Mouse (Mus musculus) megakaryocyte progenitor cell, adult 5-6 weeks (primary cell): ENCODE measurements at regions not wholly inside any gene's neighbourhood (a gene's known extent, or its start where the extent isn't known, plus 50 kb on each side); places are given as distances from the start of the nearest gene placed in this dataset.

Source experiments
- ATAC-seq: replicated peaks from 2 replicates; pipeline ENCODE4 v1.8.0; 2016; ENCODE audit warnings: mild to moderate bottlenecking, moderate TSS enrichment, inconsistent platforms; ENCODE audit not compliant: poor library complexity

GRCm38 (mm10) chr8:92133484-92134406 lies 223.7 kb upstream of the Irx5 start:
- ATAC-seq: no peak

GRCm38 (mm10) chr8:92132949-92133348 lies 224.5 kb upstream of the Irx5 start:
- no peak for ATAC-seq

GRCm38 (mm10) chr8:92132526-92132925 lies 224.9 kb upstream of the Irx5 start:
- ATAC-seq: no peak

GRCm38 (mm10) chr8:92130025-92130557 lies 227.3 kb upstream of the Irx5 start:
- ATAC-seq: no peak

- no peak for ATAC-seq
Measured at GRCm38 (mm10) chr8:92129241-92130015, 228.0 kb upstream of the Irx5 start.

- ATAC-seq: no peak
Measured at GRCm38 (mm10) chr8:92125631-92126030, 231.8 kb upstream of the Irx5 start.

GRCm38 (mm10) chr8:92121296-92121695 lies 236.1 kb upstream of the Irx5 start:
- ATAC-seq: peak; percentile 65

- no peak for ATAC-seq
Measured at GRCm38 (mm10) chr8:92115479-92116267, 241.8 kb upstream of the Irx5 start.

GRCm38 (mm10) chr8:92114311-92115275 lies 242.8 kb upstream of the Irx5 start:
- ATAC-seq: no peak

- ATAC-seq: no peak
Measured at GRCm38 (mm10) chr8:92113901-92114300, 243.5 kb upstream of the Irx5 start.

GRCm38 (mm10) chr8:92113386-92113785 lies 244.0 kb upstream of the Irx5 start:
- no peak for ATAC-seq

- no peak for ATAC-seq
Measured at GRCm38 (mm10) chr8:92104561-92104960, 252.9 kb upstream of the Irx5 start.

- ATAC-seq: no peak
Measured at GRCm38 (mm10) chr8:92102521-92102920, 254.9 kb upstream of the Irx5 start.

- ATAC-seq: no peak
Measured at GRCm38 (mm10) chr8:92095276-92095675, 262.1 kb upstream of the Irx5 start.

GRCm38 (mm10) chr8:92084124-92084523 lies 273.3 kb upstream of the Irx5 start:
- ATAC-seq: no peak

- no peak for ATAC-seq
Measured at GRCm38 (mm10) chr8:92081900-92082299, 275.5 kb upstream of the Irx5 start.

- no peak for ATAC-seq
Measured at GRCm38 (mm10) chr8:92080852-92081251, 276.6 kb upstream of the Irx5 start.

GRCm38 (mm10) chr8:92077611-92078010 lies 275.7 kb upstream of the Irx3 start:
- ATAC-seq: no peak

- ATAC-seq: no peak
Measured at GRCm38 (mm10) chr8:92072254-92072615, 270.4 kb upstream of the Irx3 start.
